8 mouse cellular contexts compared by ENCODE assay signal in genomic region chr1:79857681-79858388, GRCm38 (mm10). TPM values are rescaled to one million over a fixed set of nuclear protein-coding genes. Genes with fewer than 3 reads are reported as not detected.
DNase-seq lines count a peak whose midpoint lies in the region; ATAC-seq and TF ChIP-seq lines count a peak whose summit lies in the region.

No protein-coding gene starts in this region.

- H3K4me2 ChIP-seq in heart, postnatal 0 days (ENCODE audit: low read depth, low read length) = peak overlapping the region; percentile 98
- H3K4me2 ChIP-seq in liver, embryonic 15.5 days = peak overlapping the region; percentile 70

- 8% methylated on average over 32 of the region's 32 CpGs for WGBS in liver, adult 2 months
- 8% methylated on average over 32 of the region's 32 CpGs for WGBS in heart, postnatal 0 days
- 4% methylated on average over 32 of the region's 32 CpGs for WGBS in liver, embryonic 15.5 days (ENCODE audit: insufficient replicate concordance)

- TF ChIP-seq EP300 in heart, postnatal 0 days (IDR thresholded peaks at IDR 0.05; ENCODE audit: low read depth) = no peak

- peak overlapping the region; percentile 94 for H3K4me3 ChIP-seq in liver, adult 2 months (ENCODE audit: insufficient read depth, low read depth, low read length)
- peak overlapping the region; percentile 83 for H3K4me3 ChIP-seq in heart, postnatal 0 days (ENCODE audit: low read depth, low read length)
- H3K4me3 ChIP-seq in liver, embryonic 15.5 days (replicated peaks) = peak overlapping the region; percentile 54

- H3K79me2 ChIP-seq in liver, adult 2 months (ENCODE audit: control insufficient read depth, insufficient read depth, low read length) = no peaks in the 10 kb centered on the region

- peaks cover 11% of the 10 kb centered on the region for H3K27me3 ChIP-seq in liver, adult 2 months (ENCODE audit: control insufficient read depth, insufficient read depth, low read length)
- 0 out of 2 replicates have a peak, but pooled peaks cover 5% of the 10 kb centered on the region for H3K27me3 ChIP-seq in heart, postnatal 0 days (ENCODE audit: control insufficient read depth, insufficient read depth, low read length)
- H3K27me3 ChIP-seq in liver, embryonic 15.5 days = peaks cover 51% of the 10 kb centered on the region

- peak; percentile 31 for DNase-seq in liver, adult 2 months (ENCODE audit: extremely low read depth, low read depth, low spot score)
- DNase-seq in liver = no peak
- peak; percentile 22 for DNase-seq in embryo, embryonic 11 days
- DNase-seq in heart, postnatal 0 days (ENCODE audit: low spot score) = no peak
- no peak for DNase-seq in yolk sac, embryonic 10.5 days (ENCODE audit: low spot score)
- no peak for DNase-seq in right cerebral cortex, postnatal 4 days

- H3K4me1 ChIP-seq in liver, adult 2 months (ENCODE audit: control insufficient read depth, insufficient read depth, low read length) = 0 out of 2 replicates have a peak, but pooled peaks cover 4% of the 10 kb centered on the region
- peaks cover 6% of the 10 kb centered on the region; the same call in 1 of the 2 replicates for H3K4me1 ChIP-seq in heart, postnatal 0 days (ENCODE audit: control insufficient read depth, insufficient read depth)
- 0 out of 2 replicates have a peak, but pooled peaks cover 5% of the 10 kb centered on the region for H3K4me1 ChIP-seq in liver, embryonic 15.5 days (replicated peaks)

- H3K9ac ChIP-seq in liver, adult 2 months (ENCODE audit: low read depth, low read length) = peak overlapping the region; percentile 90
- peak overlapping the region; percentile 78 for H3K9ac ChIP-seq in heart, postnatal 0 days (replicated peaks; ENCODE audit: low read depth, low read length)
- H3K9ac ChIP-seq in liver, embryonic 15.5 days = no peak overlapping the region

- no peak overlapping the region for H3K27ac ChIP-seq in liver, adult 2 months (replicated peaks; ENCODE audit: insufficient read depth, low read depth, low read length)
- H3K27ac ChIP-seq in heart, postnatal 0 days (ENCODE audit: low read depth) = no peak overlapping the region
- H3K27ac ChIP-seq in liver, embryonic 15.5 days (replicated peaks) = no peak overlapping the region

- no peak for ATAC-seq in heart, postnatal 0 days (ENCODE audit: insufficient read depth, low read depth)
- no peak for ATAC-seq in liver, embryonic 15.5 days (ENCODE audit: insufficient read depth)
- ATAC-seq in inflammation-experienced regulatory T-cells, adult 6 months = no peak

- no peak for TF ChIP-seq POLR2A in liver, adult 2 months (IDR thresholded peaks at IDR 0.05; ENCODE audit: extremely low read depth, insufficient read depth, low read length)

- TF ChIP-seq CTCF in liver, adult 2 months (IDR thresholded peaks at IDR 0.05; ENCODE audit: low read depth, low read length) = no peak
- no peak for TF ChIP-seq CTCF in heart, postnatal 0 days (IDR thresholded peaks at IDR 0.05; ENCODE audit: low read depth)

- H3K9me3 ChIP-seq in heart, postnatal 0 days (replicated peaks; ENCODE audit: control insufficient read depth, low read length) = no peaks in the 10 kb centered on the region
- no peaks in the 10 kb centered on the region for H3K9me3 ChIP-seq in liver, embryonic 15.5 days (replicated peaks)

- no peaks in the 10 kb centered on the region for H3K36me3 ChIP-seq in liver, adult 2 months (ENCODE audit: control insufficient read depth, insufficient read depth, low read length)
- no peaks in the 10 kb centered on the region for H3K36me3 ChIP-seq in heart, postnatal 0 days (replicated peaks; ENCODE audit: control insufficient read depth, insufficient read depth, low read length)
- no peaks in the 10 kb centered on the region for H3K36me3 ChIP-seq in liver, embryonic 15.5 days (replicated peaks)

RNA-seq across cellular contexts. Expression of gene Serpine2, which starts 3.1 kb away (rescaled TPM):
- total RNA-seq in liver, adult 2 months (2014; rRNA removed) = 1.8 and 2.1 TPM in 2 replicates
- 0.92 and 1.1 TPM in 2 replicates for polyA plus RNA-seq in liver, adult 2 months (2012; rRNA removed)
- total RNA-seq in heart, postnatal 0 days (2014; rRNA removed; ENCODE audit: low replicate concordance) = 21.2 and 26.0 TPM in 2 replicates
- 50.5 and 55.7 TPM in 2 replicates for polyA plus RNA-seq in heart, postnatal 0 days (2015; fragmentation: Nextera tagmentation; extraction: Ambion mirVana)
- 6.6 and 6.7 TPM in 2 replicates for polyA plus RNA-seq in liver, embryonic 15.5 days (2015; fragmentation: Nextera tagmentation; extraction: Ambion mirVana)
- polyA plus RNA-seq in inflammation-experienced regulatory T-cells, adult 6 months (2017; shearing (Covaris generic)) = 1 to 10 TPM in 1 of 3 experiments, under 1 TPM in 1, not detected in 1; 0.61 to 7.7 TPM

Comparison
In these comparisons a context has a peak if more than half of its experiments do, and no peak if none do; other contexts are left out.
1. DNase-seq: peak in liver, adult 2 months (single experiment) and embryo, embryonic 11 days (single experiment); none in liver (single experiment), heart, postnatal 0 days (single experiment), yolk sac, embryonic 10.5 days (single experiment) and right cerebral cortex, postnatal 4 days (single experiment).
2. Peak in every context shown above with its lines, with median percentiles within 50 percentile points of each other: H3K4me3 ChIP-seq.